Mouse (Mus musculus) testis, adult 2 months (tissue): Measurements from ENCODE around the gene Mymx.

Source experiments
- CTCF ChIP-seq: fragments of 200-500 bp; IDR thresholded peaks from 2 replicates; pipeline ENCODE4 v1.5.1; 2012; ENCODE audit warnings: low read depth, mild to moderate bottlenecking, inconsistent platforms, low read length, moderate library complexity; ENCODE audit not compliant: control insufficient read depth, insufficient read depth, insufficient replicate concordance
- POLR2A ChIP-seq: fragments of 200-500 bp; IDR thresholded peaks from 2 replicates; pipeline ENCODE4 v1.6.1; 2012; ENCODE audit warnings: low read depth, mild to moderate bottlenecking, inconsistent platforms, low read length, moderate library complexity; ENCODE audit not compliant: control insufficient read depth

DNA sequence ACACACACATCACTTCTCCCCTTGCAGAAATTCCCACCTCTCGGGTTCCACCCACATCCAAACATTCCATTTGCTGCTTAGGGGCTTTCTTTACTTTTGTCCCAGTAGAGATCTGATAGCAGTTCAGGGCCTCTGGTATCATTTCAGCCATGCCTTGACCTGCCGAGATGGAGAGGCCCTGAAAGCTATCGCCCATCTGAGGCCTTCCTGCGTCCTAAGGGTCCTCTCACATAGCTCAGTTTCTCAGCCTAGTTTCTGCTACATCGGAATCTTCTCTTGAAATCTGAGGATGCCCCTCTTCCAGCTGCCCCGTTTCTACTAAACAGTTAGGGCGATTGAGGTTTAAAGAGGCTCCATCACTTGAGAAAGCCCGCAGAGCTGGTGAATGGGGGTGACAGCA, 7.7 kb downstream of the Mymx start:
- TF ChIP-seq CTCF (no peak), POLR2A (no peak)
